Mouse (Mus musculus) cerebellum, adult 9-11 months (tissue): Measurements from ENCODE around the gene Smpdl3b.
"Not testable (repeated sequence)": the region's sequence is repeated elsewhere in the genome, so short reads cannot be mapped to it uniquely, and the experiment has no call there.

ENCODE experiments used
- DNase-seq: peaks from one replicate; pipeline ENCODE4 v3.0.0; 2022

The Smpdl3b gene

GRCm38 (mm10) chr4:132756974-132757373, at the start of gene Smpdl3b:
Gene Smpdl3b (minus strand): TSS chr4:132757252.
- peak; percentile 28 for DNase-seq

- no peak for DNase-seq
Measured at GRCm38 (mm10) chr4:132806620-132807191, 49.7 kb upstream of the Smpdl3b start.

- no peak for DNase-seq
Measured at GRCm38 (mm10) chr4:132805599-132806197, 48.6 kb upstream of the Smpdl3b start.

- no peak for DNase-seq
Measured at GRCm38 (mm10) chr4:132805146-132805545, 48.1 kb upstream of the Smpdl3b start.

- DNase-seq, result no peak
Measured at GRCm38 (mm10) chr4:132804331-132804730, 47.3 kb upstream of the Smpdl3b start.

GRCm38 (mm10) chr4:132803876-132804275, 46.8 kb upstream of the Smpdl3b start:
- DNase-seq, result no peak

GRCm38 (mm10) chr4:132803212-132803611, 46.2 kb upstream of the Smpdl3b start:
- no peak for DNase-seq

GRCm38 (mm10) chr4:132802171-132802637, 45.2 kb upstream of the Smpdl3b start:
- DNase-seq, result no peak

GRCm38 (mm10) chr4:132801176-132802077, 44.4 kb upstream of the Smpdl3b start:
- no peak for DNase-seq

- DNase-seq, result no peak
Measured at GRCm38 (mm10) chr4:132799845-132800244, 42.8 kb upstream of the Smpdl3b start.

- not testable (repeated sequence) for DNase-seq
Measured at GRCm38 (mm10) chr4:132798666-132799065, 41.6 kb upstream of the Smpdl3b start.

GRCm38 (mm10) chr4:132798028-132798427, 41.0 kb upstream of the Smpdl3b start:
- no peak for DNase-seq

- no peak for DNase-seq
Measured at GRCm38 (mm10) chr4:132797461-132797860, 40.4 kb upstream of the Smpdl3b start.

- DNase-seq, result no peak
Measured at GRCm38 (mm10) chr4:132796196-132796886, 39.3 kb upstream of the Smpdl3b start, which contains the start of gene Themis2. Gene Themis2 (minus strand): TSS chr4:132796387.

GRCm38 (mm10) chr4:132795171-132795570, 38.1 kb upstream of the Smpdl3b start:
- DNase-seq, result no peak

- no peak for DNase-seq
Measured at GRCm38 (mm10) chr4:132794760-132795159, 37.7 kb upstream of the Smpdl3b start.

- no peak for DNase-seq
Measured at GRCm38 (mm10) chr4:132794028-132794427, 37.0 kb upstream of the Smpdl3b start.

GRCm38 (mm10) chr4:132793322-132794004, 36.4 kb upstream of the Smpdl3b start:
- DNase-seq, result not testable (repeated sequence)

GRCm38 (mm10) chr4:132789731-132790130, 32.7 kb upstream of the Smpdl3b start:
- no peak for DNase-seq

- no peak for DNase-seq
Measured at GRCm38 (mm10) chr4:132785228-132785627, 28.2 kb upstream of the Smpdl3b start.

- no peak for DNase-seq
Measured at GRCm38 (mm10) chr4:132783732-132784131, 26.7 kb upstream of the Smpdl3b start.

- no peak for DNase-seq
Measured at GRCm38 (mm10) chr4:132780288-132780687, 23.2 kb upstream of the Smpdl3b start.
